Mouse (Mus musculus): ENCODE measurements around the gene Gfy.

GRCm38 (mm10) chr7:45229046-45229445, 49.7 kb upstream of the Gfy start:
- no peak for TF ChIP-seq HCFC1 (IDR thresholded peaks at IDR 0.05; ENCODE audit: borderline replicate concordance, insufficient read depth, low read length)
- no peak for TF ChIP-seq ZNF384 (IDR thresholded peaks at IDR 0.05; ENCODE audit: low read depth, low read length)
- no peak for TF ChIP-seq CHD2 (IDR thresholded peaks at IDR 0.05; ENCODE audit: low read depth, low read length)
- no peak for TF ChIP-seq ZC3H11A (IDR thresholded peaks at IDR 0.05; ENCODE audit: borderline replicate concordance, low read depth, low read length)

Data from ES-E14 (cell line).